Mouse (Mus musculus) c-Kit-positive CD71-positive TER-119-negative erythroid progenitor cells, embryonic 14.5 days (primary cell): ENCODE results near the gene Tmem54.

Experiments used
- DNase-seq: peaks from one replicate; pipeline ENCODE4 v3.0.0-alpha.2; 2013; ENCODE audit warnings: low read depth

Gene Tmem54

GRCm38 (mm10) chr4:129130149-129130548 is 24.8 kb downstream of the Tmem54 start:
- no peak for DNase-seq

GRCm38 (mm10) chr4:129130755-129131303 is 25.5 kb downstream of the Tmem54 start:
- no peak for DNase-seq

- DNase-seq: peak; percentile 57
These were observed 29.6 kb downstream of the Tmem54 start for GRCm38 (mm10) chr4:129134799-129135585.

- DNase-seq: no peak
These were observed 30.3 kb downstream of the Tmem54 start for GRCm38 (mm10) chr4:129135637-129136036.

GRCm38 (mm10) chr4:129136189-129136578 is 30.8 kb downstream of the Tmem54 start:
- DNase-seq: no peak

GRCm38 (mm10) chr4:129136579-129137391 is 31.4 kb downstream of the Tmem54 start, which contains the start of gene Fndc5:
Gene Fndc5 (plus strand): TSS chr4:129136999.
- no peak for DNase-seq

- no peak for DNase-seq
These were observed 32.3 kb downstream of the Tmem54 start for GRCm38 (mm10) chr4:129137392-129138321.

- peak; percentile 67 for DNase-seq
These were observed 34.3 kb downstream of the Tmem54 start for GRCm38 (mm10) chr4:129139642-129140041.

GRCm38 (mm10) chr4:129140808-129141207 is 35.5 kb downstream of the Tmem54 start:
- peak; percentile 61 for DNase-seq

GRCm38 (mm10) chr4:129141560-129142438 is 36.5 kb downstream of the Tmem54 start:
- DNase-seq: no peak

- DNase-seq: no peak
These were observed 37.2 kb downstream of the Tmem54 start for GRCm38 (mm10) chr4:129142439-129143045.

- no peak for DNase-seq
These were observed 38.2 kb downstream of the Tmem54 start for GRCm38 (mm10) chr4:129143509-129143908.

GRCm38 (mm10) chr4:129144401-129145367 is 39.3 kb downstream of the Tmem54 start:
- no peak for DNase-seq

GRCm38 (mm10) chr4:129145411-129145810 is 40.1 kb downstream of the Tmem54 start:
- DNase-seq: no peak

- DNase-seq: no peak
These were observed 40.6 kb downstream of the Tmem54 start for GRCm38 (mm10) chr4:129145943-129146342.

- no peak for DNase-seq
These were observed 41.0 kb downstream of the Tmem54 start for GRCm38 (mm10) chr4:129146392-129146791.

GRCm38 (mm10) chr4:129147552-129148103 is 42.3 kb downstream of the Tmem54 start:
- no peak for DNase-seq

GRCm38 (mm10) chr4:129149321-129149720 is 44.0 kb downstream of the Tmem54 start:
- no peak for DNase-seq
